Mouse (Mus musculus): Measurements from ENCODE around the gene Dynlt1f.
"Not testable (repeated sequence)": the region's sequence is repeated elsewhere in the genome, so short reads cannot be mapped to it uniquely, and the experiment has no call there.

The Dynlt1f gene

GRCm38 (mm10) chr17:6655567-6656281, at the start of gene Dynlt1f:
Gene Dynlt1f, minus strand, starts transcription at chr17:6655900.
- peak; percentile 86 for DNase-seq

GRCm38 (mm10) chr17:6703381-6704270, 47.9 kb upstream of the Dynlt1f start:
- not testable (repeated sequence) for DNase-seq

GRCm38 (mm10) chr17:6702625-6703221, 47.0 kb upstream of the Dynlt1f start:
- not testable (repeated sequence) for DNase-seq

GRCm38 (mm10) chr17:6700077-6700476, 44.4 kb upstream of the Dynlt1f start:
- not testable (repeated sequence) for DNase-seq

GRCm38 (mm10) chr17:6699502-6699901, 43.8 kb upstream of the Dynlt1f start:
- DNase-seq, result not testable (repeated sequence)

GRCm38 (mm10) chr17:6697224-6697775, 41.6 kb upstream of the Dynlt1f start:
- DNase-seq, result peak; percentile 53

GRCm38 (mm10) chr17:6696521-6696920, 40.8 kb upstream of the Dynlt1f start:
- DNase-seq, result not testable (repeated sequence)

GRCm38 (mm10) chr17:6695712-6696111, 40.0 kb upstream of the Dynlt1f start:
- DNase-seq, result not testable (repeated sequence)

GRCm38 (mm10) chr17:6691596-6691995, 35.9 kb upstream of the Dynlt1f start:
- DNase-seq, result peak; percentile 76

GRCm38 (mm10) chr17:6689344-6689743, 33.6 kb upstream of the Dynlt1f start:
- DNase-seq, result not testable (repeated sequence)

GRCm38 (mm10) chr17:6686299-6686971, 30.7 kb upstream of the Dynlt1f start:
- not testable (repeated sequence) for DNase-seq

- not testable (repeated sequence) for DNase-seq
These were observed 29.7 kb upstream of the Dynlt1f start for GRCm38 (mm10) chr17:6685288-6685818.

GRCm38 (mm10) chr17:6684464-6685287, 29.0 kb upstream of the Dynlt1f start:
- not testable (repeated sequence) for DNase-seq

- DNase-seq, result not testable (repeated sequence)
These were observed 28.0 kb upstream of the Dynlt1f start for GRCm38 (mm10) chr17:6683702-6684101.

GRCm38 (mm10) chr17:6681721-6682120, 26.0 kb upstream of the Dynlt1f start:
- not testable (repeated sequence) for DNase-seq

- DNase-seq, result not testable (repeated sequence)
These were observed 22.4 kb upstream of the Dynlt1f start for GRCm38 (mm10) chr17:6678063-6678462.

- DNase-seq, result not testable (repeated sequence)
These were observed 18.6 kb upstream of the Dynlt1f start for GRCm38 (mm10) chr17:6674297-6674696.

GRCm38 (mm10) chr17:6668522-6668921, 12.8 kb upstream of the Dynlt1f start:
- not testable (repeated sequence) for DNase-seq

GRCm38 (mm10) chr17:6665389-6665788, 9.7 kb upstream of the Dynlt1f start:
- not testable (repeated sequence) for DNase-seq

- not testable (repeated sequence) for DNase-seq
These were observed 7.1 kb upstream of the Dynlt1f start for GRCm38 (mm10) chr17:6662840-6663239.
